Mouse (Mus musculus) granulocyte monocyte progenitor cell, adult 5-6 weeks (primary cell): ENCODE results near the gene Nudt11. TPM values are rescaled to one million over a fixed set of nuclear protein-coding genes. Genes with fewer than 3 reads are reported as not detected.
A peak's percentile ranks its signal among the peaks of the same experiment; 100 is the strongest.

ENCODE experiments used
- ATAC-seq: replicated peaks from 2 replicates; pipeline ENCODE4 v1.8.0; 2016; ENCODE audit warnings: mild to moderate bottlenecking, moderate TSS enrichment, inconsistent platforms; ENCODE audit not compliant: poor library complexity, severe bottlenecking
- total RNA-seq, 2 experiments: library from RNA; stranded (forward) in 1 of 2; stranded (reverse) in 1 of 2; fragments of 200-712, 200-1000 nt in 1 of 2; fragments of >200 nt in 1 of 2; fragmentation: Nextera tagmentation in 1 of 2; gene quantifications; 2 replicates each; pipeline ENCODE4 v1.2.3; 2014 to 2017

Gene Nudt11
- not detected in 2 replicates for total RNA-seq (2014; fragmentation: Nextera tagmentation)
- not detected in 2 replicates for total RNA-seq (2017)

GRCm38 (mm10) chrX:6047066-6047935 is at the start of gene Nudt11:
Gene Nudt11 (plus strand): TSS chrX:6047453.
- ATAC-seq, result peak; percentile 53

DNA sequence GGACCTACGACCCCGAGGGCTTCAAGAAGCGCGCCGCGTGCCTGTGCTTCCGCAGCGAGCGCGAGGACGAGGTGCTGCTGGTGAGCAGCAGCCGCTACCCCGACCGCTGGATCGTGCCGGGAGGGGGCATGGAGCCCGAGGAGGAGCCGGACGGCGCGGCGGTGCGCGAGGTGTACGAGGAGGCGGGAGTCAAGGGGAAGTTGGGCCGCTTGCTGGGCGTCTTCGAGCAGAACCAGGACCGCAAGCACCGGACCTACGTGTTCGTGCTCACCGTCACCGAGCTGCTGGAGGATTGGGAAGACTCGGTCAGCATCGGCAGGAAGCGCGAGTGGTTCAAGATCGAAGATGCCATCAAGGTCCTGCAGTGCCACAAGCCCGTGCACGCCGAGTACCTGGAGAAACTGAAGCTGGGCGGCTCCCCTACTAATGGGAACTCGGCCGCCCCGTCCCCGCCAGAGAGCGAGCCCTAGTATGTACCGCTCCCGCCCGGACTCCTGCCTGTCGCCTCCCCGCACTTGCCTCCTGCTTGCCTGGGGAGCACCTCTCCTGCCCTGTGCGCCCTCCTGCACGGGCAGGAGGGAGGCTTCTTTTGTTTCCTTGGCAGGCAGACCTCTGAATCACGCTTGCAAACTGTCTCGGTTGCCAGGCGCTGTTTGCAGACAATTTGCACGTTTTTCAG is 822 bp downstream of the Nudt11 start:
- peak; percentile 52 for ATAC-seq

GRCm38 (mm10) chrX:6061563-6061962 is 14.3 kb downstream of the Nudt11 start:
- ATAC-seq, result no peak

DNA sequence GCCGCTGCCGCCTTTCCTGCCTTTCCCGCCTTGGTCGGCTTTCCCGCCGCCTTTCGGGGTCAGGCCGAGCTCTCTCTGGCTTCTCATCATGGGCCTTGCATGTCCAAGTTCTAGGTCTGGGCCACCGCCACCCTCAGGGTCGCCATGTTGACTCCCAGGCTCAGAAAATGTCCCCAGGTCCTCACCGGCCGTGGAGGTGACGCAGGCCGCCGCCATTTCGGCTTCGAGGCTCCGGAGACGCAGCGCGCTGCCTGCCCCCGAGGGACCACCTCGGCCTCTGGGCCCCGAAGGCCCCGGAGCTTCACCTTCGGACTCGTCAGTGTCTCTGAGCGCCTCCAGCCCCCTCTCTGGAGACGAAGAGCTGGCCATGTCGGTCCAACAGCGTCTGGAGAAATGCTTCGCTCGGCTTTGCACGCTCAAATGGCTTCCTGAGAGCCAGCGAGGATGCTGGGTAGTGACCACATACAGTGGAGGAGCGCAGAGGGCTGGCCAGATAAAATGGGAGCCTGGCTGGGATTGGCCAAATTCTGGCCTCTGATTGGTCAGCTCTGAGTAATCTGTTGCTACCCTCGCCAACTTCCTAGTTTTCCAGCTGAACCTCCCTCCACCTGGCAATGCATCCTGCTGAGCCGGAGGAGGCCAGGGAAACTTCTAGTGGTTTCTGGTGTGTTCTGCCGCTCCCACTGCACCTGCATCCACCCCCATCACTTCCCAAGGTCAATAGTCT is 35.9 kb downstream of the Nudt11 start, which contains the start of gene AU022751:
Gene AU022751 (minus strand): TSS at position 466 of the 727 bp plus-strand sequence.
- no peak for ATAC-seq

GRCm38 (mm10) chrX:6091547-6091946 is 44.3 kb downstream of the Nudt11 start:
- no peak for ATAC-seq

DNA sequence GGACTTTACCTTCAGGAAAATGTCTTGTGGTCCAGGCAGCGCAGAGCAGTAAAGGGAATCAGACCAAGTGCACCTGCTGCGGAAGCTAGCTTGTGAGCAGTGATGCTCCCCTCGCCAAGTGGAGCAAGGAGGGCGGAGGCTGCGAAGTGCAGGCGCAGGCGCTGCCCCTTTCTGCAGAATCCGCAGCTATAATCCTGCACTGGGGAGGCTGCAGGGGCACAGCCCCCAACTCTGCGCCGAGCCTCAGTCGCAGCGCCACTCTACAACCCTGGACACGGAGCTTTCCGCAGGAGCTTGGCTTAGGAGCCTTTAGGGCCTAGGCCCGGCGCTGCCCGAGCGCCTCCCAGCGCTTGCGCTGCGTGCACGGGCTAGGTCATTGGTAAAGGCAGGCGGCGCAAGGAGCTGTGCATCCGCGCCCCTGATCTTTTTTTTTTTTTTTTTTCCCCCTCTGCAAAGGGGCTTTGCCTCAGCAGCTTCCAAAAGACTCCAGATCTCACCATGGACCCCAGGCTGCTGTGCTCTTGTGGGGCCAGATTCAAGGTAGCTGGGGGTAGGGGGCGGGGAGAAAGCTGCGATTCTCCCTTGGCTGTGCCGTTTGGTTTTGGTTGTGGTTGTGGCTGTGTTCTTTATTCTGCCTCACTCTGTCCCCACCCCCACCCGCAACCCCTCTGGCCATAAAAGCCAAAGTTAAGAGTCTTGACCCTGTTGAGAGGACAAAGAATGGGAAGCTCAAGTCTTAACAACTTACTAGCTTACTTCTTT is 44.9 kb downstream of the Nudt11 start:
- no peak for ATAC-seq

Other genes starting within 250 kb of the Nudt11 start
- gene AU022751, start 36.0 kb downstream of the Nudt11 start, total RNA-seq (2014; fragmentation: Nextera tagmentation), result not detected in 2 replicates
- gene AU022751, start 36.0 kb downstream of the Nudt11 start, total RNA-seq (2017), result not detected in 2 replicates
- not detected in 2 replicates for gene Nudt10, start 125.6 kb downstream of the Nudt11 start, total RNA-seq (2014; fragmentation: Nextera tagmentation)
- not detected in 2 replicates for gene Nudt10, start 125.6 kb downstream of the Nudt11 start, total RNA-seq (2017)